Mouse (Mus musculus) spleen, adult 18-20 months (tissue): Measurements from ENCODE around the gene Plekhg5.

ENCODE experiments used
- DNase-seq, 2 experiments: peaks; one replicate each; pipeline ENCODE4 v3.0.0; 2022; ENCODE audit warnings: mixed read lengths in 2 of 2

Plekhg5 gene

DNA sequence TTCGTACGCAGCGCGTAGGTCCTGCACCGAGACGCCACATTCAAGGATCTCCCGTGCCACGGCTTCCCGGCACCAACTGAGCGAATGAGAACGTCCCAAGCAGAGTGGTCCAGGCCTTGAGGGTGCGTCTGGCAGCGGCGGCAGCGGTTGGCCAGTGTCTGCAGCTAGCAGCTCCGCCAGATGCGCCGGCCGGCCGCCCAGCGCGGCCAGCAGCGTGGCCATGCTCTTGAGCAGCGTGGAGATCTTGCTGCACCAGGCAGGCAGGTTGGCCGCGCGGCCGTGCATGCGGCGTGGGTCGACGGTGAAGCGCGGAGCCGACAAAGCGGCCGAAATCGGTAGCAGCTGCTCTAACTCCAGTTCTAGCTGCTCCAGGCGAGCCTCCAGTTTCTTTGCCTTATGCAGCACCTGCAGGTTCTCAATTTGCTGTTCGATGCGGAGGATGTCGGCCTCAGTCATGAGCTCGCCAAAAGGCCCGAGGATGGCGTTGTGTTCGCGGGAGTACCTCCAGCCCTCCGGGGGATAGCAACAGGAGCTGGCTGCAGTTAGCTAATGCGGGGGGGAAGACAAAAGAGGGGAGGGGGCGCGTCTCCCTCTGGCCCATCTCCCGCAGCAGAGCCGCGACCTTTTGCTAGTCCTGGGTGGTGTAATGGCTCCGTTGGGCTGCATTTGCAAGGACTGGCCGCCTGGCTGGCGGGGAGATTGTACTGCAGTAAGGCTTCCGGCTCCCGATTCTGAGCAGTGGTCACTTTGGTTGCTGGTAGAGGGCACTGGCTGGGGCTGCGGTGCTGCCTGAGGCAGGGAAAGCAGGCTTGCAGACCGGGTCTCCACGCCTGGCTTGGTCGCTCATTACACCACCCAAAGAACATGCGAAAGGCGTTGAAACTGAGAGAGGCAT, 54.0 kb downstream of the Plekhg5 start:
- no peak for DNase-seq

DNA sequence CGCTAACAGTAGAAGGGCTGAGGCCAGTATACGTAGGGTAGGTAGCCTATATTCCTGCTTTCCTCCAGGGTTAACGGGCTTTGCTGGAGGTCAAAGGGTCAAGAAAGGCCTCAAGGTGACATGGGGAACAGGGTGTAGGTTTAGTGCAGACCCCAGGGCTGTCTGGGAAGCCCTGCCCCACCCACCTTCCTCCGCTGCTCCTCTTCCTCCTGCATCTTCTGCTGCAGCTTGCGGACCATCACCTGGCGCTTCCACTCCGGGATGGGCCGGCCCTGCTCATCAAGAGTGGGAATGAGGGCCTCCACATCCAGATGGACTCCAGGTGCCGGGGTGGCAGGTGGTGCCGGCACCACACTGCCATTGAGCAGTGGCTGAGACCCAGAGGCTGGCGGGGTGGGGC, 55.6 kb downstream of the Plekhg5 start:
- no peak for DNase-seq

DNA sequence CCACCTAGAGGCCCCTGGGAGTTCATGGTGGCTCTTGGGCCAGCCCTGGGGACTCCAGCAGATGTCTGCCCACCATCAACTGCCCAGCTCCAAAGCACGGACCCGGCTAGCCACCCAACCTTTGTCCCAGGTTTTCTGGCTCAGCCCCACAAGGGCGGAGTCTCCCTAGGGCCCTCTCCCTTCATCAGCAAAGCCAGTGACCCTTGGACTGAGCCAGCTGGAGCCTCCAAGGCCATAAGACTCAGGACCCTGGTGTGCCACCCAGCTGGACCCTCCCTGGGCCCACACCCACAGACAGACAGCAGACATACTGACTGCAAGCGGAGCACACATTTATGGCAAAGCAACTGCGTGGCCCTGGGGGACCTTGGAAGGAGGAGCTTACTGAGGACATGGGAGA, 56.5 kb downstream of the Plekhg5 start:
- no peak for DNase-seq

DNA sequence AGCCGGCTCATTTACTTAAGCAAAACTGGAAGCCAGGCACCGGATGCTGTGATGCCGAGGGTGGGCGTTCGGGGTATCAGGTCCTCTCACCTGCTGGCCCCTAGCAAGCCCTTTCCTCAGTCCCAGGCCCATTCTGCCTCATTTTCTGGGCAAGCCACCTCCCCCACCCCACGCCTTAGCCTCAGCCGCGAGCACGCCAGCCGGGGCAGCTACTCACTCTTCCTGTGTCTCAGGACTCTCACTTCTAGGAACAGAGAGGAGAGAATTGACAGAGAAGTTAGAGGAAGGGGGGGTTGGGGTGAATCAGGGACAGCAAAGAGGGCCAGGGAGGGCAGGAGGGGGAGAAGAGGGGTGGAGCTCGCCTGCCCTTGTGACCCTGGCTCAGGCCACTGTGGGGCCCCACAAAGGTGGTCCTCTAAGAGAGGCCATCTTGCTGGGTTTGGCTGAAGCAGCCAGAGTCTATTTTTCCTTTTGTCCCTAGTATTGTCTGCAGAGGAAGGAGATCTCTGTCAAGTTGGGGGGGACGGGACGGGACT, 57.2 kb downstream of the Plekhg5 start:
- DNase-seq = no peak

DNA sequence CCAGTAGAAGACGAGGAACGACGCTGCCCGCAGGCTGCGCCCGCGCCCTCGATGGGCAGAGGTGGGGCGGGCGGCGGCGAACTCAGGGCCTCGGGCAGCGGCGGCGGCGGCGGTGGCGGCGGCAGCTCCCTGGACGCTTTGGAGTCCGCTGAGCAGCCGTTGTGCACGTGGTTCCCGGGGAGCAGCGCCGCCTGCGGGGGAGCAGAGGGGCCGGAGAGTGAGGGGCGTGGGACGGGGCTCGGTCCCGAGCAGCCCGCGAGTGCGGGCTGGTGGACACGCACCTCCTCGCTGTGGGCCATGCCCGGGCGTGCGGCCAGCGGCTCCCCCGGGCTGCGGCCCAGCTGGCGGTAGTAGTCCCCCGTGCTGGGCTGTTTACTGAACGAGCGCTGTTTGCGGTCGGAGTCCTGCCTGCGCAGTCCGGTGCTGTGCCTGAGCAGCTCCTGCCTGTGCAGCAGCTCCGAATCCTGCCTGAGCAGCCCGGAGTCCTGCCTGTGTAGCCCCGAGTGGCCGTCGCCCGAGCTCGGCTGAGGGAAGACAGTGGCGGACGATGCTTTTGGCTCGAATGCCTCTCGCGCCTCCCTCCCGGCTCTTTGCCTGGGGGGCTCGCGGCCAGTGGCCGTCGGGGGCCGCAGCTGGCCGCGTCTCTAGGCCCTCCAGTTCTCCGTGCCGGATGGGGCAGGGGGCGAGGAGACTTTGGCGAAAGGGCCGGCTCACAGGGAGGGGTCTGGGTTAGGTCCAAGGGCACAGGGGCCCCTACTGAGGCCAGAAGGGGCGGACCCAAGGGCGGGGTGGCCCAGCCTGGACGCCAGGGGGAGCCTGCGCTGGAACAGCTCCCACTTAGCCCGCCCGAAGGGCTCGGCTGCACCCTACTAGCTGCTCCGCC, 58.7 kb downstream of the Plekhg5 start:
- DNase-seq = peak; percentile 42 to 67

DNA sequence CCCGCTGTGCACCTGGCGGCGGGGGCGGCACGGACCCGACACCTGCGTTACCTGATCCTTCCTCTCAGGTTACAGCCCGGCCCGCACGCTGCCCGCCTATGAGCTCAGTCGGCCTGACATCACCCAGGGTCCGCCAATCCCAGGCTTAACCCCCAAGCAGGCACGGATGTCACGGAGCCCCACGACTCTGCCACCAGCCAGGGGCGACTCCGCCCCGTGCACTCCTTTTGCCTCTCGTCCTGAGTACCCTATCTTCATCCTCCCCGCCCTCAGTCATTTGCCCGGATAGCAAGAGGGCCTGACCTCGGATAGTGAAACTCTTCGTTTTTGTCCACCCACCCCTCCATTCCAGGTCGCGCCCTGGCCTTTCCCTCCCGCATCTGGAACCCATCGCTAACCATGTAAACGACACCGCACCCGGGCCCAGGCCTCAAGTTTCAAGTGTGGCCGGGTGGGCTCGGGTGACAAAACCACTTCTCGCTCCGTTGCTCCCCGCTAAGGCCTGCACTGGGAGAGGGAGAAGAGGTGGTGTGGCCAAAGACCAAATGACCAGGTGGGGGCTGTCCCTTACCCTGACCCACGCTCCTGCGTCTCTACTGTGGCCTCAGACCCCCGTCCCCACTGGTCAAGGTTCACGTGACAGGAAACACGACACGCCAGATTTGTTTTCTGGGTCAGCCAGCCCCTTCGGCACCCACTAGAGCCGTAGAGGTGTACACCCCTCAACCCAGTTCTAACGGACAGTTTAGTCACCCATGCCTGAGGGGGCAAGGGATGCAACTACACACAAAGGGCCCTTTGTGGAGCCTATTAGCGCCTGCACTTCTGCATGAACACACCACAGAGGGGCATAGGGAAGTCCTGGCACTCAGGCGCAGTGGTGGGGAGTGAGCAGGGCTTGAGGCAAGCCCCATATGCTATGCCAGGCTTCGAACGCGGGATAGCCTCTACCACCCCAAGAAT, 59.8 kb downstream of the Plekhg5 start:
- DNase-seq = no peak

DNA sequence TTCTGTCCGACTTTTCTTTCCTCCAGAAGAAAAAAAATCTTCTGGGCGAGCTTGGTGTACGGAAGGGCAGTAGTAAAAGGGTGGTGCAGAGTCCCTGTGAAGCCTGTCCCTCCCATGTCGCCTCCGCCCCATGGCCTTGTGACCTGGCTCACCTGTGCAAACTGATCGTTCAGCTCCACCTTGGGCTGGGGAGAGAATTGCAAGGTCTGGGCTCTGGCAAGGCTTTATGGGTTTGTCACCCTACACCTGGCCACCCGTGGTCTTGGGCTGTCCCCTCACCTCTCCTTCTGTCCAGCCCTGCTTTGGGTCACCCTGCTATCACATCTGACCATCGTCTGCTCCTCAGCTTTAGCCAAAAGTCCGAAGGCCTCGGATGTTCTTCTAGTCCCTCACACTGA, 60.5 kb downstream of the Plekhg5 start:
- DNase-seq = no peak

DNA sequence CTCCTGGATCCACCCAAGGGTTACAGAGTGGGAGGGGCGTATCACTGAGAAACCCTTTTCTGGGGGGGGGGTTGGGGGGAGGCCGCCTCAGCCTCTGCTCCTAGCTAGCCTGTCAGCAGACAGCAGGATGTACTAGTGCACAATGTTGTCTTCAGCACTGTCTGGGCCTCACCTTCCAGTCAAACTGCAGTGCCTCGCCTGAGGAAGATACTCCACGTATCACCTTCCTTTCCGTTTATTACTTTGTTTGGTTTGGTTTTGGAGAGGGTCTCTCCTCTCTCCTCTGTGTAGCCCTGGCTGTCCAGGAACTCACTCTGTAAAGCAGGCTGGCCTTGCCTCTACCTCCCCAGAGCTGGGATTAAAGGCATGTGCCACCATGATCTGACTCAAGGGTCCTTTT, 60.9 kb downstream of the Plekhg5 start:
- no peak for DNase-seq

DNA sequence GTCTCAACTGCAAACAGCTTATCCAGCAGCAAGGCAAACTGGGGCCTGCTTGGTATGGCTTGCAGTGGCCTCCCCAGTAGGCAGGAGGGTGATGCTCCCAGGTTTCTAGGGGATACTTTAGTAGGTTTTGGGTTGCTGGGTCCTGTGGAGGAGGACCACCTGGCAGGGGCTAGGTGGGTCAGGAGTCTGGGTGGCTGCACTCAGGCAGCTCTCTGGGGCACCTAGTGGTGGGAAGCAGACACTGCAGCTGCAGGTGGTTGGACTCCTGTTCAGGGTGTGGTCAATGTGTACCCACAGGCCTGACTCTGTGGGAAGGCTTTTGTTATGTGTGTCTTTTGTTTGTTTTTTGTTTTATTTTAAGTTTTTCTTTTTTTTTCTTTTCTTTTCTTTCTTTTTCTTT, 62.2 kb downstream of the Plekhg5 start:
- peak; percentile 50 to 53 for DNase-seq

DNA sequence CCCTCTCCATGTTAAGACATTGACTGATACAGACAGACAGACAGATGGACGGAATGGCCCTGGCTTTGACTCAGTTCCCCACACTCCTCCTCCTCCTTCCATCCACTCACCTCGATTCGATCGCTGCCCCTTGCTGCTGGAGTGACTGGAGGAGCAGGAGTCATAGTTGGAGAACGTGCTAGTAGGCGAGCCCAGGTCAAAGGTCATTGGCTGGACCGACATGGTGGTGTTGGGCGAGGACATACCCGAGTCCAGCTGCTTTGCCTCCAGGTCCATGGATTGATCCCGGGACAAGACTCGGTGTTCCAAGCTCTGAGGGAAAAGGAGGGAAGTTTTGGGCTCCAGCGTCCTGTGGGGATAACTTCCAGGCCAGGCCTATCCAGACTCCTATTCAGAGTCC, 63.1 kb downstream of the Plekhg5 start:
- no peak for DNase-seq

DNA sequence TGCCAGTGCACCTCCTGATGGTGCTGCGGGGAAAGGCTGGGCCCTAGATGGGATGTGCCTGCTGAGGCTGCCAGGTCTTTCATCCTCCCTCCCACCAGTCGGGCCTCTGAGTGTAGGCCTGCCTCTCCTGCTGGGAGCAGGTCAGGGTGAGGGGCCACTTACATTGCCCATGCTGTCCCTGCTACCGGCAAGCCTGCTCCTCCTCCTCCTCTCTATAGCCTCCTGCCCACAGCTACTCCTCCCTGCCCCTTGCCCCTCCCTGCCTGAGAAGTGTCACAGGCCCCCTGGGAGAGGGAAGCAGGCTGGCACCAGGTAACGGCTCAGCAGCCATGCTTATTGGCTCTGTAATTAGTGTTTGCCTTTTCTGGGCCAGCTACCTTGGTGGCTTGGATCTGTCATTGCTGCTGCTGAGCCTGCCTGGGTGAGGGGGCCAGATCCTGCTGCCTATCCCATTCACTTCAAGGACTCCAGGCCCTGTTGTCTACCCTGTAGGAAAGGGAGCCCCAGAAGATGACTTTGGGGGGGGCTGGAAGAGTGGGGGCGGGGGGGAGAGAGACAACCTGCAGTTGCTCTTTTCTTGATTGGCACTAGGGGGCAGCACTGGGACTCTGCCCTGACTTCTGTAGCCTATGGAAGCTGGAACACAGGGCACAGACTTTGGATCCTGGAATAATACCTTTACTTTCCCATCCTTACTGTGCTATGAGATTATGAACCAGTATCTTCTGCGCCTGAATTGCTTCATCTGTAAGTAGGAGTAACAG, 64.0 kb downstream of the Plekhg5 start:
- no peak for DNase-seq

DNA sequence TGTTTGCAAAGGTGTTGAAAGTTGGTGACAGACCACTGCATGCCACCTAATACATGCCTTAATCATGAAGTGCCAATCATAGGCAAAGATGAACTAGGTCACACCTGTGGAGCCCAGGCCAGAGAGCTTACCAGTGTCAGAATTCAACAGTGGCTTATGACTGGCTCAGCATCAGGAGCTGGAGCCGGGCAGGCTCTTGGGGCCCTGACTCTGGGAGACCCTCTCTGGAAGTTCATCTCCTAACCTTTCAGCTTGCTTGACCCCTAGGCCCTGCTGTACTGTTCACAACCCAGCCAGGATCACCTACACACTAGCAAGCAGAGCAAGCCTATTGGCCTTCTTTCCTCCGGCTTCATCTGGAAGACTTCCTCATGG, 64.6 kb downstream of the Plekhg5 start:
- DNase-seq = no peak

DNA sequence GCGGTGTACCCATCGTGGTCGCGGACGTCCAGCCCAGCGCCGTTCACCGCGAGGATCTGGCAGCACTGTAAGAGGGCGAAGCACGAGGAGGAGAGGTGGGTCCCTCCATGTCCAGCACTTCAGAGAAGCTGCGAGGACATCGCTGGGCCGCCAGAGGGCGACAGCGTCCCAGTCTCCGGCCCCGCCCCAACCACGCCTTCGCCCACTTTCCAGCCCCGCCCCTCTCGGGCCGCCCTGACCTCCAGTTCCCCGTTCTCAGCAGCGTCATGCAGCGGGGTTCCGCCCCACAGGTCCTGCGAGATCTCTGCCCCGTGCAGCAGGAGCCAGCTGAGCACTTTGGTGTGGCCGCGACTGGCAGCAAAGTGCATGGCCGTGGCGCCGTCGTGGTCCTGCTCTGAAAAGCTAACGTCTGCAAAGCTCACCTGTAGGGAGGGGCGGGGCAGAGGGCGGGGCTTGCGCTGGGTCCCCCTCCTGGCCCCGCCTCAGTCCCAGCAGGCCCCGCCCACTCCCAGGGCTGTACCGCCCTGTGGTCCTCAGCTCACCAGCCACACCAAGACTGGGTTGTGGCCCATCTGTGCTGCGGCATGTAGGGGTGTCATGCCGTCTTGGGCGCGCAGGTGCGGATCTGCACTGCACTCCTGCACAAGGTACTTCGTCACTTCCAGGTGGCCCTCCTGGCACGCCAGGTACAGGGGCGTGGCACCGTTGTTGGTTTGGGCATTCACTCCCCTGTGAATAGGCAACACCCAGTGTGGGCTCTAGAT, 66.4 kb downstream of the Plekhg5 start:
- peak; percentile 86 to 90 for DNase-seq

DNA sequence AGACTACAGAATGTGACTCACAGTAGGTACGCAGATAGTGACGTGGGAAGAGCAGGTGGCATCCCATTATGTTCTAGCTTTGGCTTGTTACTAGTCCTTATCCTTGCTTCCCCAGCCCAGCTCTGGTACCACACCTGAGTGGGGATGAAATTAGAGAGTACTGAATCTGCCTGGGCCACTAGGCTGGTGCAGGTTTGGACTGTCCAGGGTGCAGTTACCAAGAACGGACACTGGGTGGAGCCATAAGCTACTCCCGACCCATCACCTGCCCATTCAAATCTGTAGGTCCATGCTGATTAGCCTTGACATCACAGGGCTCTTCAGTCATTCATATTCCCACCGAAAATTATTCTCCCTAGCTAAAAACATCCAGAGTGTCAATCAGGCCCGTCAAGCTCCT, 68.1 kb downstream of the Plekhg5 start:
- peak in 1 of 2 experiments; percentile 57 for DNase-seq

DNA sequence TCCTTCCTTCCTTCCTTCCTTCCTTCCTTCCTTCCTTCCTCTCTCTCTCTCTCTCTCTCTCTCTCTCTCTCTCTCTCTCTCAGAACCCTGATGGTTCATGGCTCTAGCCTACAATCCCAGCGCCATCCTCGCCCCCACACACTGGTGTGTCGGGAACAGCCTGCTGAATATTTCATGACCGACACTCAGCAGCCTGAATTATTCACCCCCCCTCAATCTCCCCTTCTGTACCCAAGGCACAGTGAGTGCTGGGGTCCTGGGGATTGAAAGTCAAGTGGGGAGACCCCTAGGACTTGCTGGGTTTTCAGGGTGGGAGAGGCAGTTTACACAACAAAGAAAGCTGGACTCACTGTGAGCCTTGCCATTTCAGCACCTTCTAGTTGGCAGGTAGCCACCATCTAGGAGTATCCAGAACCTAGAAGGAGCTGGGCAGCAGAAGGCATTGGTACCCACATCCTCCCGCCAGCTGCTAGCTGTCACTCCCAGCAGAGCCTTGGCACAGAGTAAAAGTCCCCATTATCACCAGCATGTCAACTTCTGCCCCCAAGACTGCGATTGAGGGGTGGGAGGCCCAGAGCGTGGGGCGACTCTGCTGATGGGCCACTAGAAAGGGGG, 69.3 kb downstream of the Plekhg5 start:
- DNase-seq = no peak

DNA sequence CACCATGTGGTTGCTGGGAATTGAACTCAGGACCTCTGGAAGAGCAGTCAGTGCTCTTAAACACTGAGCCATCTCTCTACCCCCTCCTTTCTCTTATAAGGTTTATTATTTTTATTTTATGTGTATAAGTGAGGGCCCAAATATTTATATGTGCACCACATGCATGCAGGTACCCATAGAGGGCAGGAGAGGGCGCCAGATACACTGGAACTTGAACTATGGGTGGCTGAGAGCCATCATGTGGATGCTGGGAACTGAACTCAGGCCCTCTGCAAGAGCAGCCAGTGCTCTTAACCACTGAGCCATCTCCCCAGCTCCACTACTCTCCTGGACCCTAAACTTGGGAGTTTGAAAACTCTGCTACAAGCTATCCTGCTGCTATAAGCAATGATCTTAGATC, 71.3 kb downstream of the Plekhg5 start:
- no peak for DNase-seq

DNA sequence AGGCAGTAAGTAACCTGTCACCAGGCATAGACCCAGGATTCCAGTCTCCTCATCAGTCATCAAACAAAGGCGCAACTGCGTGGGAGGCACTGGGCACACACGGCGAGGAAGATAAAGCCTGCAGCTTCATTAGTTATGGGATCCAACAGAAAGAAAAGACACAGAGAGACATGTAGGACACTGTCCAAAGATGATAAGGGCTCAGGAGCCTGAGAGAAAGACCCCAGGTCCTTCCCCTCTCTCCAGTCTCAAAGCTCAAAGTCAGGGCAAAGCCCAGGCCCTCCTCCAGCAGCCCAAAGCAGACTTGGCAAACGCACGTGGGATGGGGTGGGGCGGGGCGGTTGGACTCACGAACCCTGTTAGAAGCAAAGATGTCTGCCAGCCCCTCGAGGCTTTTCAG, 73.2 kb downstream of the Plekhg5 start:
- no peak for DNase-seq

DNA sequence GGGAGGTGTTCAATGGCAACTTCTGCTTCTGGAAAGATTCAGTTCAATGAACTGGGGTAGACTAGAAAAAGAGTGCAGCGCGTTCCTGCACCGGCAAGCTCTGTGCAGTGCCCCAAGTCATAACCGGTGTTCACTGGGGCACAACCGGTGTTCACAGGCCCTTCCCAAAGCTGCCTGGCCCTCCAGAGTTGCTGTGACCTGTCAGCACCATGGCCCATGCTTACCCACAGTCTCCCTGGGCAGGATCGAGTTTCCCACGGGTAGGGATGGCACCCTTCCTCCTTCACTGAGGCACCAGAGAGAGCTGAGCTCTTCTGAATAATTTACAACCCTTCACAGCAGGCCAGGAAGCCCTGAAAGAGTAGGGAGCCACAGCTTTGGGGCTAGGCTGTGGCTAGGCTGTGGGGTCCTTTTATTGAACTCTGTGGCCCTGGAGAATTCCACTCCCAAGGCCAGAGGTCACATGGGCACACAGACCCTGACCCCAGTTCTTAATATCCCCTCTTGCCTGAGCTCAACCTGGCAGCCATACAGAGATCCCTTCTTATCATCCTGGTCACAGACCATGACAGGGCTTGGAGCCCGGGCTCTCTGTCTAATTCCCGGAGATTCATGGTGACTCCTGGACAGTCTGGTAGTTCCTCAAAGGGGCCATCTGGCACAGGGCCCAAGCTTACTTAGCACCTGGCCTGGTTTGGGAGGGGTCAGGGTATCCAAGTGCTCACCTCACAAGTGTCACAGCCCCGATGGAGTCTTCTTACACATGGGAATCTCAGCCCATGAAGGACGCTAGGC, 73.9 kb downstream of the Plekhg5 start:
- no peak for DNase-seq

DNA sequence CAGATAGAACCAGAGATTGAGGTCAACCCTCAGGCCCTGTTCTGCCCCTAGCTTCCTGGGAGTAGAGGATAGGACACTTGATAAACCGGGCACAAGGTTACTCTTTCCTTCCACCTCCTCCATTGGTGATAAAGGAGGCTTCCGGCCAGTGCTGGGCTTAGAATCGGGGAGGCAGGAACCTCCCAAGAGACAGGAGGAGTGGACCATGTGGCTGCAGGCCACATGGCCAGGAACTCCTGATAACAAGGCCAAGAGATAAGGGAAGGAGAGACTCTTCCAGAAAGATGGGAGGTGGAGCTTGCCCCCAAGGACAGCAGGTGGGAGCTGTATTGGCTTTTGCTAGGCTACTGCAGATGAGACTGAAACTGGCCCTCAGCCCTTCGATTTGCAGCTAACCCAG, 78.2 kb downstream of the Plekhg5 start:
- no peak for DNase-seq
